Mouse (Mus musculus) embryo, embryonic 11 days (tissue): Measurements from ENCODE around the gene Tgfb1.

Experiments used
- DNase-seq: peaks from one replicate; pipeline ENCODE4 v3.0.0-alpha.2; 2015

Tgfb1 gene

DNA sequence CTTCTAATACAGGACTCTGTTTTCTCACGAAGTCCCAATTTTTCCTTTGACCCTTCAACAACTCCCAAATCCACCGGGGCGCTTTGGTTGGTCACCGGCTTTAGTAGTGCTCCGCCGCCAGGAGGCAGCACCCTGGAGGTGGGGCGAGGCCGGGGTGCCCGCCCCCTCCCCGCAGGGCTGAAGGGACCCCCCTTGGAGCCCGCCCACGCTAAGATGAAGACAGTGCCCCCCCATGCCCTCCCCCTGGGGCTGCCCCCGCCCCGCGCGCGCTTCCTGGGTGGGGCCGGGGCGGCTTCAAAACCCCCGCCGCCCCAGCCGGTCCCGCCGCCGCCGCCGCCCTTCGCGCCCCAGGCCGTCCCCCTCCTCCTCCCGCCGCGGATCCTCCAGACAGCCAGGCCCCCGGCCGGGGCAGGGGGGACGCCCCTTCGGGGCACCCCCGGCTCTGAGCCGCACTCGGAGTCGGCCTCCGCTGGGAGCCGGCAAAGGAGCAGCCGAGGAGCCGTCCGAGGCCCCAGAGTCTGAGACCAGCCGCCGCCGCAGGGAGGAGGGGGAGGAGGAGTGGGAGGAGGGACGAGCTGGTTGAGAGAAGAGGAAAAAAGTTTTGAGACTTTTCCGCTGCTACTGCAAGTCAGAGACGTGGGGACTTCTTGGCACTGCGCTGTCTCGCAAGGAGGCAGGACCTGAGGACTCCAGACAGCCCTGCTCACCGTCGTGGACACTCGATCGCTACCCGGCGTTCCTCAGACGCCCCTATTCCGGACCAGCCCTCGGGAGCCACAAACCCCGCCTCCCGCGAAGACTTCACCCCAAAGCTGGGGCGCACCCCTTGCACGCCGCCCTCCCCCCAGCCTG is at the start of gene Tgfb1:
TSS of gene Tgfb1 (plus strand) at position 323 of the 852 bp plus-strand sequence.
- DNase-seq: peak; percentile 76

DNA sequence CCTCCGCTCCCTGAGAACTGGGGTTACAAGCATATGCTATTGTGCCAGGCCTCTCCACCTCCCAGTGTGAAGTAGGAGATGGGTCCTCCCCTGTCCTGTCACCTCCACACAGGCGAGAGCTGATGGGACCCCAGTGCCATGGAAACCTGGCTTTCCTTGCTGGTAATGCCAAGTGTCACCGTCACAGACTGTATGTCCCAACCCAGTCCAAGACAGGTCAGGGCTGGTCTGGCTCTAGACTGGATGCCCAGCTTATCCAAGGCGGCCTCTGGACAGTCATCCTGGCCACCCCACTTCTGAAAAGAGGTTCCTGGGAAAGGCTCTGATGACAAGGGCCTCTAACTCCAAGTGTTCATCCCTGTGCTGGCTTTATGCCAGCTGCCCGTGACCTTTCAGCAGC is 49.7 kb upstream of the Tgfb1 start:
- no peak for DNase-seq

DNA sequence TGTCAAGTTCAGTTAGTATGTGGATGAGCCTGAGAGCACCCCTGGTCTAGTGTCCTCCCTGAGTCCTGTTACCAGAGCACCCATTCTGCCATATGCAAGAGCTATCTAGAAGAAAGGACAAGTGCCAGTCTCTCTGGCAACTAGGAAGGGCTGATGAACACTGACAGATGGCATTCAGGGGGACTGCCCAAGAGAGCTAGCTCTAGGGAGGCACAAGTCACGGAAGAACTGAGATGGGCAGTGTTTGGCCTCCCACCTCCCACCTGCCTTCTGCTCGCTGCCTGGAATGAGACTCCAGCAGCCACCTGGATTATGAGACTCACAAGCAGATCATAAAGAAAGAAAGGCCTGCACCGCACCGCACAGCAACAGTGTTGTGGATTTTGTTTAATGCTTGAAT is 47.0 kb upstream of the Tgfb1 start:
- no peak for DNase-seq

DNA sequence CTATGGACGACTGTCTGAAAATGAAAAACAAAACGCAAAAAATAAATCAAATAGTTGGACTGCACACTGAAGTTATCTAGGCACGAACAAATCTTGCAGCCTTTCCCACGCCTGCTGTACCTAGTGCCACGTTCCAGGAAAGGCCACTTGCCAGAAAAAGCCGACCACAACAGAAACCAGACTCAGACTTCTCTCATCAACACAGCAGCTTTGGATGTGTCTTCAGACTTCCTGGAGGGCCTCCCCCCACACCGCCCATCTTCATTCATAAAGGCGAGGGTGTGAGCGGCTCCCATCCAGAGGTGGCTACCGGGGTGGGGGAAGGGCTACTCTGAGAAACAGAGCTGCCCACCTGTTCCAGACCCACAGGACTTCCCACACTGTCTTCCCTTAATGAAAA is 42.7 kb upstream of the Tgfb1 start:
- DNase-seq: no peak

DNA sequence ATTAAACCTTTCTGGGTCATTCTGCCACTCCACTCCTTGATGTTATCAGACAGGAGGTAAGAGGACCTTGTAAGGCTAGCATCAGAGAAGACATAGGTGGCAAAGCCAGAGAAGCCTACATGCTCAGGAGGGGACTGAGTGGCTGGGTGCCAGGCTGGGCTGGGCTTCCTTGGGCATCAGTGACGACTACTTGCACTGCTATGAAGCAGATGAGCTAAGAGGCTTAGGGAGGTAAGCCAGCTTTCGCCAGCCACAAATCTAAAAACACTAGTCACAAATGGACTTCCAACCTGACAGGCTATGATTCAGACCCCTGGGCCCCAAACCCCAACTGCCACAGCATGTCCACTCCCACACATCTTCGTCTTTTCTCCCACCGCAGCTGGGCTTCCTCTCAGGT is 42.2 kb upstream of the Tgfb1 start:
- no peak for DNase-seq

DNA sequence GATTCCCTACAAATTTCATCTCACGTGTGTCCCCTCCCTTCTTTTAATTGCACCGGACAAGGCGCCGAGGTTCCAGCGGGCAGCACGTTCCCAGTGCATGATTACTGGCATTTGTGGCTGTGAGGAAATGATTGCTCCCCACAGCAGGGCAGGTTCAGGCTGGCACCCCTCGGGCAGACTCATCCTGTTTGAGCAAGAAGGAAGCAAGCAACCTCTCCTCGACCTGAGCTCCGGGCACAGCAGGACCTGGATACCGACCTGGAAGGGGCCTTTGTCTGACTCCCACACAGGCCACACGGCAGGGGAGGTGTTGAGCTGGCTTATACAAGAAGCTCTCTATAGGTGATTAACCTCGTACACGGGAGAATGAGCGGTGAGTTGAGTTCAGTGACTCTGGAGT is 41.7 kb upstream of the Tgfb1 start:
- DNase-seq: no peak

DNA sequence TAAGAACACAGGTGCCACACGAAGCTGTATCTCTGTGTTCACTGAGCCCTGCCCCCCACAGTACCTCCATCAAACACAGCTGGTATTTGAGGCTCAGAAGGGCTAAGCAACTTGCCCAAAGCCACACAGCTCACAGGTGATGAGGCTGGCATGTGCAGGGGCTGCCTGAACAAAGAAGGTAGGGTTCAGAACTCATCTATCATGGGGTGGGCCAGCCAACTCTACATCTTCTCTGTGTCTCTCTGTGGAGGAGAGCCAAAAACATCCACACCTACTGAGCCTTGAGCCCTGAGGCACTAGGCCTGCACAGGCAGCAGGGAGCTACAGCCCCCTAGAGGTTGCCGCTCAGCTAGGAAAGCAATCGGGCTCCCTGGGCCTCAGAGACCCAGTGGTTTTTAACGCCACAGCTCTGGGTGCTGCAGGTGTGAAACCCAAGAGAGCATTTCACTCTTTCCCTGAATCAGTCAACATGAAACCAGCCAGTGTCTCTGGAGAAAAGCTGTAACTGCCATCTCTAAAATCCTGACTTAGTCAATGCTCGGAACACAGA is 39.2 kb upstream of the Tgfb1 start:
- DNase-seq: no peak

DNA sequence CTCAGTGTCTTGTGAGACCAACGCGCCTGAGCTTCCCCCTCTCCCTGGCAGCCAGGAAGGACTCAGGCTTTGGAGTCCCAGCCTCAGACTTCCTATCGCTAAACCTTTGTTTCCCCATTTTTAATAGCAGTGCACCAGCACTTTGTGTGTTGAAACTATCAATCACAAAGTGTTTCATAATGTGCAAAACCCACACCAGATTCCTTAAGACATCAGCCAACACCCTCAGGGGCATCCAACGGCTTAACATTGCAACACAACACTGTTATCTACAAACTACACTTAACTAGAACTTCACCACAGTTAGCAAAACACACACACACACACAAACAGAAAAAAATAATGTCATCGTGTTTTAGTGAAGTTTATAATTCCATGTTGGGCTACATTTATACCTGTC is 37.0 kb upstream of the Tgfb1 start:
- no peak for DNase-seq

DNA sequence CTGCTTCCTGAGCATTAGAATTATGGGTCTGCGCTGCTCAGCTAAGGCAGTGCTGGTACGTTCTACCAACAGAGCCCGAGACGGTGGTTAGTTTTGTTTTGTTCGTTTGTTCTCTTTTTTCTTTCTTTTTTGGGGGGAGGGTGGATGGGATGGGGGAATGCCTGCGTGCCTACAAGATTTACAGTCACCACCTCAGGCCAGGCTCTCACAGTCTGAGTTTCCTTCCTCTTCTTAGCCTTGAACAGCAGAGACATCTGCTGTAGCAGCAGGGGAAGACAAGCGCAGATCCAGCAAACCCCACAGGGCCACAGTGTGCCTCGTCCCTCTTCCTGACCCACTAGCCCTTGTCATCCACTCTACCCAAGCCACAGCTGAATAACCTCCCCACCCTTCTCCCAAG is 35.5 kb upstream of the Tgfb1 start:
- DNase-seq: no peak

DNA sequence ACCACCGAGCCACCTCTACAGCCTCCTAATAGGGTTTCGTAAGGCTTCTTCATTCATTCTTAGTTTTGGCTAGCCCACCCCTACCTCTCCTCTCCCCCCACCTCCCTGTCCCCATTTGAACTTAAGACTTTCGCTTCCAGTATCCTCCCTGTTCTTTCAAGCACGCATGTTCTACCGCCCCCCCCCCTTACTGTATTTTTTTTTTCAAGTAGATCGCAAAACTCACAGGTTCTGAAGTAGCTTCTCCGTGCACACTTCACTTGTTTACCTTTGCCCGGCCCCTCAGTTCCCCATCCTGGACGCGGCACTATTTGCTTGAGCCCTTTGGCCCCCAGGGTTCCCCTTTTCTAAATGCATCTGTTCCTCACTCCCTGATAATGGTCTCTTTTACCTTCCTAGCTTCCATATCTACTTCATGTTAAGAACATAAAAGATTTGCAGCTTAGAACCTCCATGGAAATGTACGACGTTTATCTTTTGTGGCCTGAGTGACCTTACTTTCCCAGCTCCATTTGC is 34.5 kb upstream of the Tgfb1 start:
- DNase-seq: no peak

DNA sequence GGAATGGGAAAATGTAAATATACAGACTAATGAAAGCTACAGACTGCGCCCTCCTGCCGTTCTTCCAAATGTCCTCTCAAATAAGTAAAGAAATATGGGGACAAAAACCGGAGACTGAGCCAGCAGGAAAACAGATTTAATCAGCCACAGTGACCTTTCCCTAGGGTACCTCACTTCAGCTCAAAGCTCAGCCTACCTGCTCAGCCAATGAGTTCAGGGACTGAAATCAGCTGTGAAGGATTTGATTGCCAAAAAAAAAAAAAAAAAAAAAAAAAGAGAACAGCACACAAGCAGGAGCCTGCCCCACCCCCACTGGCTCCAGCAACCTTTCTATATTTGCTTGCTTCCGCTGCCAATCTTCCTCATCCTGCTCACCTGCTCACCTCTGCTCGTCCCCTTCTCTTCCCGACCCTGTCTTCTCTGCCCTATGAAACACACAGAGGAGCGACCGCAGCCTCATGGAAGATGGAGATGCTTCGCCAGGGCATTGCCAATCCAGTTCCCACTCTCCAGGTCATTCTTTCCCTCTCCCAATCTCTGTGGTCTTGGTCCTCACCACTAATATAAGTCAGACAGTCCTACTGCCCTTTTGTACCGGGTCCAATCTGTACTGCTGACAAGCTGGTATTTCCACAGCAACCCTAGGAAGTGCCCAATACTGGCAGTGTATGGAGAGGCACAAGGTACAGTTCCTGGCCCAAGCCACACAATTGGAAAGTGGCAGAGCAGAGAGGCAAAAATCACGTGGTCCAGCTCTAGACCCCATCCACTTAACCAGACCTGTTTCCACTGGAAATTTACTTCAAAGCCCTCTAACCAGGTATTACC is 31.0 kb upstream of the Tgfb1 start:
- DNase-seq: no peak

DNA sequence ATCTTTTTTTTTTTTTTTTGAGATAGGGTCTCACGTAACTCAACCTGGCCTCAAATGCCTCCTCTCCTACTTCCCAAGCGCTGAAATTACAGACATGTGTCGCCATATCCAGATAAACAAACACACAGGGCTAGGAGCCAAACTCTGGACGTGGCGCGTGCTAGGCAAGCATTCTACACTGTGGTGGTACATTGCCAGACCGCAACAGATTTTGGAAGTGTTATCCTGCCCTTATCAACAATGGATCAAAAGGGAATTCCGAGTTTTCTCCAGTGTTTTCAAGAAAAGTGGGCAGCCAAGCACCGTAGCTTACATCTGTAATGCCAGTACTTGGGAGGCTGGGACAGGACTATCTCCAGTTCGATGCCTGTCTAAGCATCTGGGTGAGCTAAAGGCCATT is 29.0 kb upstream of the Tgfb1 start:
- no peak for DNase-seq

DNA sequence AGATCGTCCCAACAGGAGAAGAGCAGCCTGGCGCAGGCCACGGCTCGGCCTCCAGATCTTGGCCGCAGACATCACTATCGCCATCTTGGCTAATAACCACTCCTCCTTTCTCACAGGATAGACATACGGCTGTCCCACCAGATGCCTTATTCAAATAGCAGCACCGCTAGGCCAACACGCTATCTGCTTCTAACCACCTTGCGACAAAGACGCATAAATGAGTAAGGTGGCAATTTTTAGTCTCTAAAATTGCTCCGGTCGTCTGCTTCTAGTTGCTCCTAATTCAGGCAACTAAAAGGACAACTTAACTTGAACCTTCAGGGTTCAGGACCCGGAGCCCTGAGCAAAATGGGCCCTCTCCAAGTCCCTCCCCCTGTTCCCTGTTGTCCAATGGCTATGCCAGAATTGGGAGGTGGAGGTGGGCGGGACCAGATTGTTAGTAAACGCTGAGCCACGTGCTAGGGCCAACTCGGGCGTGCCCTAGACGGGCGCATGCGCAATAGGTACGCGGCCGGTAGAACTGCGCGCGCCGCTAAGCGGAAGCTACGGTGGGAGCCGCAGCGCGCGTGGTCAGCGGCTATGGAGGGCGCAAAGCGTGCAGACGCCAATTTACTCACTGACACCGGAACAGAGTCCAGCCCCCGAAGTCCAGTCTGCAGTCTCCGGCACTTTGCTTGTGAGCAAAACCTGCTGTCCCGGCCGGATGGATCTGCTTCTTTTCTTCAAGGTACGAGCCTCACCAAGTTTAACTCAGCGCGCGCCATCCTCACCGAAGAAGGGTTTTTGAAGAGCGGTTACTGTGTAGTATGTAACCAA is 27.9 kb upstream of the Tgfb1 start, which contains the start of the genes Bckdha and Exosc5:
TSS of gene Bckdha (minus strand) at position 325 of the 816 bp plus-strand sequence.
TSS of gene Exosc5 (plus strand) at position 508 of the 816 bp plus-strand sequence.
- DNase-seq: peak; percentile 100

DNA sequence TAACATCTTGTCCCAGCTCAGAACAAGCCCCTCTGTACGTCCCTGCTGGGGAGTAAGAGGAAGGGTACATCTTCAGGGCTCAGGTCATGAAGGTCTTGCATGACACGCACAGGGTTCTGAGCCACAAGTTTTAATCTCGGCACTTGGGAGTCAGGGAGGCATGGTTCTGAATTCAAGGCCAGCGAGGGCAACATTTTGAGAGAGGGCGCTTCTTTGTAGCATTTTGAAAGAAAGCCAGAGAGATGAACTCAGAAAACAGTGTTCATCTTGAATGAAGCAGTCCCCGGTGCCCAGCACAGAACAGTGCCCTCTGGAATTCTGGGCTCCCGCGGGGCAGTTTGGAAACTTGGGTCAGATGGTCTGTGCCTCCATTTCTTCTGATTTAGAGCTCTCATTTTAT is 20.4 kb upstream of the Tgfb1 start:
- DNase-seq: no peak

DNA sequence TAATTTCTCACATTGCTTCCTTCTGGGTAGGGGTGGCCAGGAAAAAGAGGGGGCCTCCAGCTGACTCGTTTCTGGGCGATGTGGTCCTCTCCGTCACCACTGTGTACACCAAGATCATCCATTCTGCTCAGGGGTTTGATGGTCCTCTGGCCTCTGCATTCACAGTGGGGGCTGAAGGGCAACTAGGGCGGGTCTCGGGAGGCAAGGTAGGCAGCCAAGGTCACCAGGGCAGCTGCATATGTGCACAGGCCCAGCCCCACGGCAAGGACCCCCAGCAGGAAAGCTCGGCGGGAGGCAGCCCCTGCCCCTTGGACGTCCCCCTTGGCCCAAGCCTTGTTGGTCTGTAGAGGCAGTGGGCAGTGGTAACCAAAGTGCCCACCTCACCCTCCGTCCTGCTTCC is 17.6 kb upstream of the Tgfb1 start:
- no peak for DNase-seq

DNA sequence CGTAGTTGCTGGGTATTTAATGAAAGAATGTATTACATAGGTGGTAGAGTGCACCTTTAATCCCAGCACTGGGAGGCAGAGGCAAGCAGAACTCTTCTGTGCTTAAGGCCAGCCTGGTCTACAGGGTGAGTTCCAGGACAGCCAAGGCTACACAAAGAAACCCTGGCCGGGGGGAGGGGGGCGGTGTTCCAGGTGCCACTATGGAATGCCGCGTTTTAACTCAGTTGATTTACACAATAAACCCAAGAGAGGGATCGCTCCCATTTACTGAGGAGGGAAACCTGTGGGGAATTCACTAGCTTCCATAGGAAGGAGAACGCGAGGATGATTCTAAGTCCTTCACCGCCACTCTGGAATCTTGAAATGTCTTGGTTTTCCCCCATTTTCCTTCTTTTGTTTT is 17.2 kb upstream of the Tgfb1 start:
- no peak for DNase-seq

DNA sequence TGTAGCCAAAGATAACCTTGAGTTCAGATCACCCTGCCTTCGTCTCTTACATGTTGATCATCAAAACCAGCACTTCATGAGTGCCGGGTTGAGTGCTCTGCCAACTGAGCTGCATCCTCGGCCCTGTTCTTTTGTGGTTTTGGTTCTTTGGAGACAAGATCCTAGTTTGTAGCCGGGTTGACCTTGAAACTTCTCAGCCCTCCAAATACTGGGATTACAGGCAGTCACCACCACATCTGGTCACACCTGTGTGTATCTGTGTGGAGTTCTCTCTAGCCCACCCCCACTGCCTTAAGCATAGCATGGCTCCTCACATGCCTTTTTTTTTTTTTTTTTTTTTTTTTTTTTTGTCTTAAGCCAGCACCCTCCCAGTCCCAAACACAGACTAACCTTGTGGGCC is 16.7 kb upstream of the Tgfb1 start:
- no peak for DNase-seq

DNA sequence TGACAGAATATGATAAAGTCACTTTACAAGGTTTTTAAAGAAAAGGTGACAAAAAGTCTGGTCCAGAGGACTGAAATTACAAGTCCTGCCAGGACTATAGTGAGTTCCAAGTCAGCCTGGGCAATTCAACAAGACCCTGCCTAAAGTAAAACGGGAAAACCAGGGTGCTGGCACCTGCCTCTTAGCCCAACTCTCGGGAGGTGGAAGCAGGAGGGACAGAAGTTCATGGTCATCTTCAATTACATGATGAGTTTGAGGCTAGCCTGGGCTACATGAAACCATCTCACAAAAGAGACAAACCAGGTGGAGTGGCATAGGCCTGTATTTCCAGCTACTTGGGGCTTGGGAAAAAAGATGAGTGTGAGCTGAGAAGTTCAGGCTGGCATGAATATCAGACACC is 15.1 kb upstream of the Tgfb1 start:
- DNase-seq: no peak

DNA sequence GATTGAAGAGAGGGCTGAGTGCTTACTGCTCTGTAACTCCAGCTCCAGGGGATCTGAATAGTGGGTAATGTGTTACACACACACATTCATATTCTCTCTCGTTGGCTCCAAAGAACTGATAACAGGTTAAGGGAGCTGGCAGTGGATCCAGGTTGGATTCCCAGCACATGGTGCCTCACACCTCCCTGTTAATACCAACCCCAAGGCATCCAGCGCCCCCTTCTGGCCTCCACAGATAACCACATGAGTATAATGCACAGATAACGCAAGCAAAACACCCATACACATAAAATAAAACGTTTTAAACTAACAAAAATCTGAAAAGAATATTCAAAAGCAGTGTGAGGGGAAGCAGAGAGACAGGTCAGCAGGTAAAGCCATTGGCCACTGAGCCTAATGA is 14.4 kb upstream of the Tgfb1 start:
- DNase-seq: no peak

DNA sequence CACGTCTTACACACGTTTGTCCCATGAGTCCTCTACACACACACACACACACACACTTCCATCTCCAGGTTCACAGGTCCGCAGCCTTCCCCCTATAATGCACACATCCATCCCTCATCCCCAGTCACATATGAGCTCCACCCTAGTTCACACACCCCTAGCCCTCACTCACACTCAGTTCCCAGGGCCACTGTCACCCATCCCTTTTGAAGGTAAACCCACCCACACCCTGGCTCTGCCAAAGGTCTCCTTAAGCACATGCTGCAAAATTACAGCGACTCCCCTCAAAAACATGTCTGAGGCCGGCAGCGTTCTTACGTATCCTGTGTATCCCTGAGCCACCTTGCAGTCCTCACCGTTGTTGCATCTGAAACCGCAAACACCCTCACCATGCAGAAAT is 12.5 kb upstream of the Tgfb1 start:
- DNase-seq: no peak

DNA sequence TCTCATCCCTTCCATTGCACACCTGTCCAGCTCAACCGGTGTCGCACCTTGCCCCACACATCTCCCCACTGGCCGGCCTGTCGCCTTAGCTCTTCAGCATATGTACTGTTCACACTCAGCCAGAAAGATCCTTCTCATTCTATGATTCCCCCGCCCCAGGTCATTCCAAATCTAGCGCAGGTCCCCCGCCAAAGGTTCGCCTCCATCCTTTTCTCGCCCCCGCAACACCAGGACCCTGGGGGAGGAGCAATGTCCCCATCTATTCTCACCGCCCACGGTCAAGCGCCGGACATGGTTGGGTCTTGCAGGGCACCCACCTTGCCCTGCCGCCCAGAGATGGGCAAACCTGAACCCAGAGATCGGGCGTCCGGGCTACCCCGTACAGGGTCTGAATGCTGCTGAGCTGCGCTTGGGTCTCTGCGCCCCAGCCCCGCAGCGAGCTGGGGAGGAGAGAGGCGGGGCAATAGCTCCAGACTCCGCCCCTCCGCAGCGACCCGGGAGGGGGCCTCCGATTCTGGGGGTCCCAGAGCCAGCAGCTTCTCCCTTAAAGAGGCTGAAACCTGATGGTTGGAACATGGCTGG is 12.0 kb upstream of the Tgfb1 start, which contains the start of gene Tmem91:
TSS of gene Tmem91 (minus strand) at position 448 of the 582 bp plus-strand sequence.
- DNase-seq: peak; percentile 21

DNA sequence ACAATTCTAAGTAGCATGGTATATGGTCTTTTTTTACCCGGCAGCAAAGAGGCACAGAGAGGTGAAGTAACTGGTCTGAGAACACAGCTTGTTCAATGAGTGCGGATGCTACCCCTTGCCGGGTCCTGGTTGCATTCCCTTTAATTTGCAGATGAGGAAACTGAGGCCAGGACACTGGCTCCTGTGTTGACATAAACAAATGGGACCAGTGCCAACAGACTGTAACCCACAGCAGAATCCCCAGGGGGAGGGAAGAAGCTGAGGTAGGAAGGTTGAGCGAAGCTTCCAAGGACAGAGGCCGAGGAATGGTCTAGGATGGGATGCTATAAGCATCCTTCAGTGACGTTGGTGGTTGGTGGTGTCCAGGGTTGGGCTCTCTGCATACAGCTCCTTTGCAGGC is 11.4 kb upstream of the Tgfb1 start:
- no peak for DNase-seq
